Comparison of ENCODE assay signal across 8 mouse cellular contexts in the genomic region with DNA sequence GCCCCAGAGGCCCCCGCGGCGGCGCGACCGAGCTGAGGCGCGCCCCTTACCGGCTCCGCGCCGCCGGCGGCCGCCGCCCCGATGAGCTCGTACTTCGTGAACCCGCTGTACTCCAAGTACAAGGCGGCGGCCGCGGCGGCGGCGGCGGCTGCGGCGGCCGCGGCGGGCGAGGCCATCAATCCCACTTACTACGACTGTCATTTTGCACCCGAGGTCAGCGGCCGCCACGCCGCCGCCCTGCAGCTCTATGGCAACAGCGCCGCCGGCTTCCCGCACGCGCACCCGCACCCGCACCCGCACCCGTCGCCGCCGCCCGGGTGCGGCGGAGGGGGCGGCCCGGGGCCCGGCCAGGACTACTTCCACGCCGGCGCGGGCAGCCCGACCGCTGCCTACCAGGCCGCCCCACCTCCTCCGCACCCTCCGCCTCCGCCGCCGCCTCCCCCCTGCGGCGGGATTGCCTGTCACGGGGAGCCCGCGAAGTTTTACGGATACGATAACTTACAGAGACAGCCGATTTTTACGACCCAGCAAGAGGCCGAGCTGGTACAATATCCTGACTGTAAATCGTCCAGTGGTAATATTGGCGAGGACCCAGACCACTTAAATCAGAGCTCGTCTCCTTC. TPM values are rescaled to one million over a fixed set of nuclear protein-coding genes. Genes with fewer than 3 reads are reported as not detected.
A peak's percentile ranks its signal among the peaks of the same experiment; 100 is the strongest.
DNase-seq lines count a peak whose midpoint lies in the region; ATAC-seq and TF ChIP-seq lines count a peak whose summit lies in the region.

No protein-coding gene starts in this region.

- peaks cover 96% of the 10 kb centered on the region for H3K27me3 ChIP-seq in lung, embryonic 14.5 days (ENCODE audit: insufficient read depth, low read length)
- H3K27me3 ChIP-seq in embryonic facial prominence, embryonic 10.5 days (replicated peaks; ENCODE audit: low read depth, poor library complexity, severe bottlenecking), result peaks cover 100% of the 10 kb centered on the region
- H3K27me3 ChIP-seq in intestine, embryonic 14.5 days (replicated peaks; ENCODE audit: control insufficient read depth, insufficient read depth, low read length), result peaks cover 93% of the 10 kb centered on the region

- H3K4me3 ChIP-seq in lung, embryonic 14.5 days (ENCODE audit: low read depth, low read length), result peak overlapping the region; percentile 42
- peak overlapping the region; percentile 52 for H3K4me3 ChIP-seq in embryonic facial prominence, embryonic 10.5 days
- peak overlapping the region; percentile 52 for H3K4me3 ChIP-seq in intestine, embryonic 14.5 days (ENCODE audit: low read depth, low read length)

- no peaks in the 10 kb centered on the region for H3K4me1 ChIP-seq in lung, embryonic 14.5 days (ENCODE audit: insufficient read depth)
- H3K4me1 ChIP-seq in embryonic facial prominence, embryonic 10.5 days, result peaks cover 12% of the 10 kb centered on the region
- H3K4me1 ChIP-seq in intestine, embryonic 14.5 days (replicated peaks; ENCODE audit: control insufficient read depth, insufficient read depth, low read length), result no peaks in the 10 kb centered on the region

- H3K9ac ChIP-seq in lung, embryonic 14.5 days, result peak overlapping the region; percentile 36; the same call in 1 of the 2 replicates
- peak overlapping the region; percentile 72 for H3K9ac ChIP-seq in intestine, embryonic 14.5 days (ENCODE audit: low read length)

- no peaks in the 10 kb centered on the region for H3K36me3 ChIP-seq in lung, embryonic 14.5 days (ENCODE audit: insufficient read depth)
- H3K36me3 ChIP-seq in embryonic facial prominence, embryonic 10.5 days (replicated peaks), result no peaks in the 10 kb centered on the region
- H3K36me3 ChIP-seq in intestine, embryonic 14.5 days (ENCODE audit: control insufficient read depth, insufficient read depth, low read length), result no peaks in the 10 kb centered on the region

- H3K9me3 ChIP-seq in lung, embryonic 14.5 days (ENCODE audit: low read depth, low read length), result no peaks in the 10 kb centered on the region
- no peaks in the 10 kb centered on the region for H3K9me3 ChIP-seq in embryonic facial prominence, embryonic 10.5 days
- no peaks in the 10 kb centered on the region for H3K9me3 ChIP-seq in intestine, embryonic 14.5 days (ENCODE audit: control insufficient read depth, low read length)

- H3K27ac ChIP-seq in lung, embryonic 14.5 days (ENCODE audit: low read depth), result no peak overlapping the region
- H3K27ac ChIP-seq in embryonic facial prominence, embryonic 10.5 days (replicated peaks), result no peak overlapping the region
- peak overlapping the region; percentile 82 for H3K27ac ChIP-seq in intestine, embryonic 14.5 days (ENCODE audit: low read depth)

- WGBS in lung, embryonic 14.5 days, result under 1% methylated on average over 83 of the region's 85 CpGs
- under 1% methylated on average over 85 of the region's 85 CpGs for WGBS in embryonic facial prominence, embryonic 10.5 days
- under 1% methylated on average over 63 of the region's 85 CpGs for WGBS in intestine, embryonic 14.5 days

- ATAC-seq in lung, embryonic 14.5 days (ENCODE audit: insufficient read depth), result 0 out of 2 replicates have a peak, but pooled peaks have one; percentile 44
- peak; percentile 53 for ATAC-seq in intestine, embryonic 14.5 days (replicated peaks; ENCODE audit: low FRiP score, low TSS enrichment, low read depth)
- ATAC-seq in megakaryocyte progenitor cell, adult 5-6 weeks (replicated peaks; ENCODE audit: poor library complexity), result 0 out of 2 replicates have a peak, but pooled peaks have one; percentile 14

- peak overlapping the region; percentile 75 for H3K4me2 ChIP-seq in lung, embryonic 14.5 days
- peak overlapping the region; percentile 64 for H3K4me2 ChIP-seq in intestine, embryonic 14.5 days (ENCODE audit: low read length)

- no peak for DNase-seq in lung, embryonic 14.5 days
- no peak for DNase-seq in lung, adult 18-20 months
- DNase-seq in embryonic facial prominence, embryonic 10.5 days (ENCODE audit: low spot score), result peak; percentile 69
- DNase-seq in intestine, embryonic 14.5 days (ENCODE audit: low spot score), result no peak
- DNase-seq in cerebellum, postnatal 25 days, result no peak
- DNase-seq in cerebellum, adult 11 months, result no peak
- no peak for DNase-seq in spleen, postnatal 10 days (ENCODE audit: low spot score in 2 of 2)

- no peak for TF ChIP-seq CTCF in lung, embryonic 14.5 days (IDR thresholded peaks at IDR 0.05; ENCODE audit: low read depth)

RNA-seq across cellular contexts. Expression of a gene that starts 1.2 kb away (rescaled TPM):
- polyA plus RNA-seq in lung, embryonic 14.5 days (2014; fragmentation: Nextera tagmentation; extraction: Ambion mirVana), result 0.27 and 0.29 TPM in 2 replicates
- not detected in 2 replicates for polyA plus RNA-seq in embryonic facial prominence, embryonic 10.5 days (2016; fragmentation: Nextera tagmentation; extraction: Ambion mirVana)
- polyA plus RNA-seq in intestine, embryonic 14.5 days (2014; fragmentation: Nextera tagmentation; extraction: Ambion mirVana), result 6.1 and 8.4 TPM in 2 replicates
- not detected in 2 replicates for total RNA-seq in megakaryocyte progenitor cell, adult 5-6 weeks (2015)
- total RNA-seq in megakaryocyte progenitor cell, adult 5-6 weeks (2017), result not detected in 2 replicates

RNA-seq across cellular contexts. Expression of a gene that starts 6.1 kb away (rescaled TPM):
- polyA plus RNA-seq in lung, embryonic 14.5 days (2014; fragmentation: Nextera tagmentation; extraction: Ambion mirVana), result not detected in 2 replicates
- 1.7 and 6.9 TPM in 2 replicates for polyA plus RNA-seq in embryonic facial prominence, embryonic 10.5 days (2016; fragmentation: Nextera tagmentation; extraction: Ambion mirVana)
- 27.6 and 27.8 TPM in 2 replicates for polyA plus RNA-seq in intestine, embryonic 14.5 days (2014; fragmentation: Nextera tagmentation; extraction: Ambion mirVana)
- total RNA-seq in megakaryocyte progenitor cell, adult 5-6 weeks (2015), result not detected in 2 replicates
- total RNA-seq in megakaryocyte progenitor cell, adult 5-6 weeks (2017), result not detected in 2 replicates

RNA-seq across cellular contexts. Expression of a gene that starts 6.2 kb away (rescaled TPM):
- polyA plus RNA-seq in lung, embryonic 14.5 days (2014; fragmentation: Nextera tagmentation; extraction: Ambion mirVana), result not detected in 2 replicates
- not detected in 2 replicates for polyA plus RNA-seq in embryonic facial prominence, embryonic 10.5 days (2016; fragmentation: Nextera tagmentation; extraction: Ambion mirVana)
- 1.6 and 2.9 TPM in 2 replicates for polyA plus RNA-seq in intestine, embryonic 14.5 days (2014; fragmentation: Nextera tagmentation; extraction: Ambion mirVana)
- not detected in 2 replicates for total RNA-seq in megakaryocyte progenitor cell, adult 5-6 weeks (2015)
- total RNA-seq in megakaryocyte progenitor cell, adult 5-6 weeks (2017), result not detected in 2 replicates

RNA-seq across cellular contexts. Expression of a gene that starts 8.1 kb away (rescaled TPM):
- 0.13 TPM in 1 of 2 replicates, not detected in the other for polyA plus RNA-seq in lung, embryonic 14.5 days (2014; fragmentation: Nextera tagmentation; extraction: Ambion mirVana)
- polyA plus RNA-seq in embryonic facial prominence, embryonic 10.5 days (2016; fragmentation: Nextera tagmentation; extraction: Ambion mirVana), result not detected in 2 replicates
- polyA plus RNA-seq in intestine, embryonic 14.5 days (2014; fragmentation: Nextera tagmentation; extraction: Ambion mirVana), result 3.9 and 6.8 TPM in 2 replicates
- total RNA-seq in megakaryocyte progenitor cell, adult 5-6 weeks (2015), result not detected in 2 replicates
- not detected in 2 replicates for total RNA-seq in megakaryocyte progenitor cell, adult 5-6 weeks (2017)

RNA-seq across cellular contexts. Expression of a gene that starts 13.9 kb away (rescaled TPM):
- polyA plus RNA-seq in lung, embryonic 14.5 days (2014; fragmentation: Nextera tagmentation; extraction: Ambion mirVana), result 0.14 TPM in 1 of 2 replicates, not detected in the other
- polyA plus RNA-seq in embryonic facial prominence, embryonic 10.5 days (2016; fragmentation: Nextera tagmentation; extraction: Ambion mirVana), result not detected in 2 replicates
- polyA plus RNA-seq in intestine, embryonic 14.5 days (2014; fragmentation: Nextera tagmentation; extraction: Ambion mirVana), result 7.8 and 13.7 TPM in 2 replicates
- not detected in 2 replicates for total RNA-seq in megakaryocyte progenitor cell, adult 5-6 weeks (2015)
- not detected in 2 replicates for total RNA-seq in megakaryocyte progenitor cell, adult 5-6 weeks (2017)
